Mouse (Mus musculus): ENCODE measurements around the gene Rbm43. TPM values are rescaled to one million over a fixed set of nuclear protein-coding genes. Genes with fewer than 3 reads are reported as not detected.

Gene Rbm43
- 45.1 and 45.4 TPM in 2 replicates for total RNA-seq (2017)

GRCm38 (mm10) chr2:51934574-51935334, at the start of gene Rbm43:
Gene Rbm43 (minus strand): TSS chr2:51935163.
- peak; percentile 71 for ATAC-seq (replicated peaks; ENCODE audit: low read depth, poor library complexity, severe bottlenecking)

DNA sequence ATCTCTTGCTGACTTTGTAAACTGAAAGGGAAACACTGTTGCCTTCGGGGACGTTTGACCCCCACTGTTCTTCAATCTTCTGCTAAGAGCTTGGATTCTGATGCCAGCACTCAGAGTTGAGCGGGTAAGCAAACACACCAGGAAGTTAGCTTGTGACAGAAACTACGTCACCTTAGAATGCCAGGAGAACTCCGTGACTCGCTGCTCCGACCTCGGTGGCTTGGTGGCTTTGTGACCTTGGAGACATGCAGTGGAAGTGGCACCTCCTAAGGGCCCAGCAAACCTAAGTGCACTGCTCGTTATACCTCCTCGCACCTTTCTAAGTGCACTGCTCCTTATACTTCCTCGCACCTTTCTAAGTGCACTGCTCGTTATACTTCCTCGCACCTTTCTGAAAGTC, 47.3 kb upstream of the Rbm43 start:
- peak; percentile 80 for ATAC-seq (replicated peaks; ENCODE audit: low read depth, poor library complexity, severe bottlenecking)

DNA sequence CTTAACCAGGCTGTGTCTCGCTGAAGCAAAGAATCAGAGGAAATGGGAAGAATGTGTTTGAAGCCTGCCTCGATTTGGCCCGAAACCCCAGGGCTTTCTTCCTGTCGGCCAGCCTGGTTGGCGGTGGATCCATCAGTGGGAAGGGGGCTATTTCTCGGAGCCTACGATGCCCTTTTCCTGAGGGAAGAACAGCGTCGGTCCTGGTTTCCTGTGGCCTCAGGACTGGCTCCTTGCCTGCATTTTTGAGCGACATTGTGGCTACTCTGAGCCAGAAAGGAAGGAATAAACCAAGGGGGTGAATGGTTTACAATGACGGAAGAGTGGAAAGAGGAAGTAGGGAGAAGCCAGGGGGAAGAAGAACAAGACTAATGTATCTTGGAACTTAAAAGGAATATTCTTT, 46.7 kb upstream of the Rbm43 start:
- peak; percentile 80 for ATAC-seq (replicated peaks; ENCODE audit: low read depth, poor library complexity, severe bottlenecking)

DNA sequence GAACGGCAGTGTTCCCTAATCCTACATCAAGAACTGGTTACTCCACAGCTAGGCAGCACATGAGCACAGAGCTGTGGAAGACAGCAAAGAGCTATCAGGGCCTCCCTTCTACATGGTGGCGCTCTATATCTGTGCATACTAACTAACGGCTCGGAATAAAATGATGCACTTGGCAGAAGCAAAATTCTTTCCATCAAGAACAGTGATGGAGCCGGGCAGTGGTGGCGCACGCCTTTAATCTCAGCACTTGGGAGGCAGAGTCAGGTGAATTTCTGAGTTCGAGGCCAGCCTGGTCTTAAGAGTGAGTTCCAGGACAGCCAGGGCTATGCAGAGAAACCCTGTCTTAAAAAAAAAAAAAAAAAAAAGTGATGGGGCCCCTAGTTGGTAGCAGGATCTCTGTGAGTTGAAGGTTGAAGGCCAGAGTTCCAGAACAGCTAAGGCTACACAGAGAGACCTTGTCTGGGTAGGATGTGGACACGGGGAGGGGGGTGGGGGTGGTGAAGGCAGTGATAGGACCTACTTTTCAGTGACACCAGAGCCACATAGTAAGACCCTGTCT, 38.5 kb upstream of the Rbm43 start, which contains the start of gene Nmi:
Gene Nmi (minus strand): TSS at position 85 of the 559 bp plus-strand sequence.
- no peak for ATAC-seq (replicated peaks; ENCODE audit: low read depth, poor library complexity, severe bottlenecking)

GRCm38 (mm10) chr2:51972641-51973409, 37.9 kb upstream of the Rbm43 start:
- ATAC-seq (replicated peaks; ENCODE audit: low read depth, poor library complexity, severe bottlenecking): peak; percentile 92

GRCm38 (mm10) chr2:51972142-51972541, 37.2 kb upstream of the Rbm43 start:
- peak; percentile 76 for ATAC-seq (replicated peaks; ENCODE audit: low read depth, poor library complexity, severe bottlenecking)

DNA sequence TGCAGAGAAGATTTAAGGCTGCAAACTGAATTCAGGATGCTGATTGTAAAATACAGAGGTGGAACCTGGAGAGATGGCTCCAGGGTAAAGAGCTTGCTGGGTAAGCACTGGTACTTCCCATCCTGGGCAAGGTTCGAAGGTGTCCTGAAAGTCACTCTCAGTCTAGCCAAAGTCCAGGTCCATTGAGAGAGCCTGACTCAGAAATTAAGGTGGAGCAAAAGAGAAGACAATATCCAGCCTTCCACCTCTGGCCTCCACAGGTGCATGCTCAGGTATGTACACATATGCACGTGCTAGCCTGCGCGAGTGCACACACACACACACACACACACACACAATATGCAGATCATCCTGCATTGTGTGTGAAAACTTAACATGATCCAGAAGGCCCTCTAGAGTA, 35.9 kb upstream of the Rbm43 start:
- no peak for ATAC-seq (replicated peaks; ENCODE audit: low read depth, poor library complexity, severe bottlenecking)

DNA sequence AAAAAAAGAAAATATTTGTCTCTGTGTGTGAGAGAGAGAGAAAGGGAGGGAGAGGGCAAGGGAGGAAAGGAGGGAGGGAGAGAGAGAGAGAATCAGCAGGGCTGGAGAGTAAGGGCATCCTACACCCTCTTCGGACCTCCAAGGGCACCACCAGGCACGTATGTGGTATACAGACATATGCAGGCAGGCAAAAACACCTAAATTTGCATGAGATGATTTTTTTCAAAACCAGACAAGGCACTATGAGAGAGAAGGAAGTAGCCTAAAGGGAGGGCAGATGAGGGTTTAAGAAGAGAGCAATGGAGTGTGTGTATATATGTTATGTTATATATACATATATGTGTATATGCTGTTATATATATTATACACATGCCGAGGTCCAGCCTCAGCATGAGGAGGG, 32.3 kb upstream of the Rbm43 start:
- ATAC-seq (replicated peaks; ENCODE audit: low read depth, poor library complexity, severe bottlenecking): no peak

DNA sequence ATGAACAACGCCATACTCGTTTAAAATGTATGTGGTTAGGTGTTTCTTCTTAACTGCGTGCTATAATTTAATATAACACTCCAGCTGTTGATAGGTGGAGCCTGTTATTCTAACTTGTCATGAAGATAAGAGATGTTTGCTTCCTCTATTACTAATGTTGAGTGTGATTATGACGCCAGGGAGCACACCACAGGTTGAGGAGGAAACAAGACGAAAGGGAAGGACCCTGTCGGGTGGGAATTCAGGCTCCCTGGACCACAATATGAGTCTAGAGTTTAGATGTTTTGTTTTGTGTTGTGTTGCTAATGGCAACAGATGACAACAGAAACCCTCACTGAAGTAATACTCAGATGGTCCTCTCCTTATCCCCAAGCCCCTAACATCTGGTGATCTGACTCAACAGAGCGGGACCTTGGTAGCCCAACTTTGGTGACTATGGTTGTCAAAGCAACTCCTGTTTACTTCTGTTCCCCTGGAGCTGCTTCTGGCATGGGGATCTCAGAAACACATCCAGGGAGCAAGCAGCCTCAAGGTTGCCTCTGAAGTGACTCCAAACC, 18.8 kb upstream of the Rbm43 start:
- ATAC-seq (replicated peaks; ENCODE audit: low read depth, poor library complexity, severe bottlenecking): peak; percentile 92

GRCm38 (mm10) chr2:51950876-51951275, 15.9 kb upstream of the Rbm43 start:
- no peak for ATAC-seq (replicated peaks; ENCODE audit: low read depth, poor library complexity, severe bottlenecking)

GRCm38 (mm10) chr2:51948105-51948830, 13.3 kb upstream of the Rbm43 start:
- ATAC-seq (replicated peaks; ENCODE audit: low read depth, poor library complexity, severe bottlenecking): peak; percentile 36; the same call in 1 of the 2 replicates

- 0 out of 2 replicates have a peak, but pooled peaks have one; percentile 40 for ATAC-seq (replicated peaks; ENCODE audit: low read depth, poor library complexity, severe bottlenecking)
Observed at GRCm38 (mm10) chr2:51945812-51946211, 10.8 kb upstream of the Rbm43 start.

- peak; percentile 73 for ATAC-seq (replicated peaks; ENCODE audit: low read depth, poor library complexity, severe bottlenecking)
Observed at GRCm38 (mm10) chr2:51941832-51942231, 6.9 kb upstream of the Rbm43 start.

GRCm38 (mm10) chr2:51938750-51939149, 3.8 kb upstream of the Rbm43 start:
- ATAC-seq (replicated peaks; ENCODE audit: low read depth, poor library complexity, severe bottlenecking): no peak

- ATAC-seq (replicated peaks; ENCODE audit: low read depth, poor library complexity, severe bottlenecking): no peak
Observed at GRCm38 (mm10) chr2:51937004-51937403, 2.0 kb upstream of the Rbm43 start.

DNA sequence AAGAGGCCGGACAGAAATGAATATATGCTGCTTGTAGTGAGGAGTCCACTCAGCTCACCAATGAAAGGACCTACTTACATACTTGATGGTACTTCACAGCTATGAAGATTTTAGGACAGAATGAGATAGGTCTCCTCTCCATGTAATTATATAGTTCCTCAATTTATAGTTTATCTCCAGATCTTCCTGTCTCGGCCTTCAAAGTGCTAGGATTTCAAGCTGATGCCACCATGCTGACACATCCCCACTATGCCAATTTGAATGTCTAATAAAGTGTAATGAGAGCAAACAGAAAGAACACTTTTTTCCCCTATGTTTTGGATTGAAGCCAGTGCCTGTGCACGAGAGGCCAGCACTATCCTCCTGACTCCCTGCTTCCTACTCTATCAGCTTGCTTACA, 1.6 kb upstream of the Rbm43 start:
- no peak for ATAC-seq (replicated peaks; ENCODE audit: low read depth, poor library complexity, severe bottlenecking)

GRCm38 (mm10) chr2:51935921-51936320, 958 bp upstream of the Rbm43 start:
- ATAC-seq (replicated peaks; ENCODE audit: low read depth, poor library complexity, severe bottlenecking): no peak

DNA sequence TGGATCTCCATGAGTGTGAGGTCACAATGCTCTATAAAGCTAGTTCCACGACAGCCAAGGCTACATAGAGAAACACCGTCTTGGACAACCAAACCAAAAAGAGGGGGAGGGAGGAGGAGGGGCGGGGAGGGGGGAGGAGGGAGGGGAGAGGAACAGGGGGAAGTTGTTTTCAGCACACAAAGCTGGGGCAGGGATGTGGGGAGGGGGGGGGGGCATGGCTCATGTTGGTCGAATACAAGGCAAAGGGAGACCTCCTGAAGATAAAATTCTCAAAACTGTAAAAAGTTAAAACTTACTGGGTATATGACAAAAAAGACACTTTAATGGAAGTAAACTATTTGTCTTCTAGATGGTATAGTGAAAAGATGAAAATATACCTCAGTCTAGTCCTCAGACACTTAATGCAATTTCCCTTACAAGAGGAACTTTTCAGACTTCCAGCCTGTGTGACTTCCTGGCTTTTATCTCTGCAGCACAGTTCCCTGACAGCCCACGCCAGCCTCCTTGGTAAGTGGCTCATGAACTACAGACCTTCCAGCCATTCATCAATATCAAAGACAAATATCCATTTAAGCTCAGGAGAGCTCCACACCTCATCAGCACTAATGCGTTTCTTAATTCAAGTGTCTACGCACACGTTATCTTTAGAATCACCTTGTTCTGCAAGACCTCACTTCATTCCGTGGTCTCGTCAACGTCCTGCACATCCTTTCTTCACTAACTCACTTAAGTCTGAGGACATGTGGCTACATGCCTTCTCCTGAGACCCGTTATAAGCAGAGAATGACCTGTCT, 1.4 kb downstream of the Rbm43 start:
- ATAC-seq (replicated peaks; ENCODE audit: low read depth, poor library complexity, severe bottlenecking): peak; percentile 28

- no peak for ATAC-seq (replicated peaks; ENCODE audit: low read depth, poor library complexity, severe bottlenecking)
Observed at GRCm38 (mm10) chr2:51931241-51931640, 3.7 kb downstream of the Rbm43 start.
